Comparison of ENCODE assay signal across 8 mouse cellular contexts in the genomic region with DNA sequence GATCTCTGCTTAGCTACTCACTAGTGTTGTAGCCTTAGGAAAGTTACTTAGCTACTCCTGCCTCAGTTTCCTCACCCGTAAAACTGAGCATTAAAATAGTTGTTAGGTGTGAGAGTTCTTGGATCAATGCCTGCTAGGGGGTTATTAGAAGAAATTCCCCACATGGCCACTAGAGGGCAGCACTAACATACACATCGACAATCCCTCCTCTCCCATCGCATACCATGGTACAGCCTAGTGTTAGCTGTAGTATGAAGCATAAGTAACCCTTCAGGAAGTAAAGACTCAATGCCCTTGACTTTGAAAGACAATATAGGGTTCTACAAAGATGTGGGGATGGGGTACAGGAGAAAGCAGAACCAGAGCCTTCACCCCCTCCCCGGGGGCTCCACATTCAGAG. TPM values are rescaled to one million over a fixed set of nuclear protein-coding genes. Genes with fewer than 3 reads are reported as not detected.
DNase-seq lines count a peak whose midpoint lies in the region; ATAC-seq and TF ChIP-seq lines count a peak whose summit lies in the region.
"Had no signal": no experiment of that assay in that cellular context is flagged by ENCODE, and none has a peak within 500 bp of the region (broad histone marks: within the 10 kb centered on the region; RNA-seq: fewer than 3 reads in every experiment).

No protein-coding gene starts in this region.

- no peak overlapping the region for H3K9ac ChIP-seq in forebrain, postnatal 0 days

- H3K4me1 ChIP-seq in cerebellum, adult 2 months (ENCODE audit: control insufficient read depth, insufficient read depth, low read length) = no peaks in the 10 kb centered on the region
- H3K4me1 ChIP-seq in forebrain, postnatal 0 days (ENCODE audit: insufficient read depth) = no peaks in the 10 kb centered on the region

- no peak overlapping the region for H3K4me2 ChIP-seq in forebrain, postnatal 0 days (ENCODE audit: low read depth)

- ATAC-seq in forebrain, postnatal 0 days = peak; percentile 79
- ATAC-seq in megakaryocyte progenitor cell, adult 5-6 weeks (replicated peaks; ENCODE audit: poor library complexity) = peak; percentile 80

- DNase-seq in 416B (ENCODE audit: low read depth) = peak; percentile 82
- peak; percentile 88 for DNase-seq in CD4-positive, CD25-positive, alpha-beta regulatory T cell, adult 2 months (ENCODE audit: low read depth, low spot score)
- peak; percentile 22 to 31 for DNase-seq in cerebellum, adult 2 months
- DNase-seq in forebrain, postnatal 0 days = peak; percentile 87
- peak; percentile 72 for DNase-seq in layer of hippocampus, adult 11-12 months (ENCODE audit: low spot score)
- DNase-seq in spleen, postnatal 4 days (ENCODE audit: low spot score in 2 of 2) = peak; percentile 58 to 78

- TF ChIP-seq POLR2A in cerebellum, adult 2 months (IDR thresholded peaks at IDR 0.05; ENCODE audit: borderline replicate concordance, insufficient read depth, low read length) = no peak

- H3K9me3 ChIP-seq in forebrain, postnatal 0 days (ENCODE audit: low read length) = no peaks in the 10 kb centered on the region

- H3K27me3 ChIP-seq in cerebellum, adult 2 months (ENCODE audit: control insufficient read depth, insufficient read depth, low read length) = no peaks in the 10 kb centered on the region
- no peaks in the 10 kb centered on the region for H3K27me3 ChIP-seq in forebrain, postnatal 0 days (ENCODE audit: insufficient read depth, low read length)

- no peak overlapping the region for H3K27ac ChIP-seq in cerebellum, adult 2 months (ENCODE audit: insufficient read depth, low read length)
- H3K27ac ChIP-seq in forebrain, postnatal 0 days (ENCODE audit: low read depth, low read length) = no peak overlapping the region

- H3K36me3 ChIP-seq in forebrain, postnatal 0 days (ENCODE audit: insufficient read depth) = no peaks in the 10 kb centered on the region

- H3K4me3 ChIP-seq in cerebellum, adult 2 months (replicated peaks; ENCODE audit: insufficient read depth, low read depth, low read length) = no peak overlapping the region
- H3K4me3 ChIP-seq in forebrain, postnatal 0 days (ENCODE audit: low read depth, low read length) = no peak overlapping the region

- peak; percentile 79; the same call in 1 of the 2 replicates for TF ChIP-seq CTCF in cerebellum, adult 2 months (IDR thresholded peaks at IDR 0.05; ENCODE audit: borderline replicate concordance, insufficient read depth, low read depth, low read length)
- peak; percentile 96 for TF ChIP-seq CTCF in forebrain, postnatal 0 days (IDR thresholded peaks at IDR 0.05; ENCODE audit: low read depth)

- WGBS in cerebellum, adult 2 months = 24% methylated on average over 4 of the region's 4 CpGs
- WGBS in forebrain, postnatal 0 days = 33% methylated on average over 4 of the region's 4 CpGs

RNA-seq across cellular contexts. Expression of a gene that starts 1.7 kb away (rescaled TPM):
- polyA plus RNA-seq in cerebellum, adult 2 months (2012; rRNA removed) = 1.7 and 2.2 TPM in 2 replicates
- 0.29 TPM in 1 of 2 replicates, not detected in the other for total RNA-seq in forebrain, postnatal 0 days (2014; rRNA removed)
- 0.08 and 0.12 TPM in 2 replicates for polyA plus RNA-seq in forebrain, postnatal 0 days (2015; fragmentation: Nextera tagmentation; extraction: Ambion mirVana)
- total RNA-seq in megakaryocyte progenitor cell, adult 5-6 weeks (2015) = 0.12 and 0.17 TPM in 2 replicates
- total RNA-seq in megakaryocyte progenitor cell, adult 5-6 weeks (2017) = not detected in 2 replicates
- polyA plus RNA-seq: heart, embryonic 14.5 days had no signal

RNA-seq across cellular contexts. Expression of a gene that starts 55.5 kb away (rescaled TPM):
- polyA plus RNA-seq in cerebellum, adult 2 months (2012; rRNA removed) = 119 and 125 TPM in 2 replicates
- 68.2 and 79.7 TPM in 2 replicates for total RNA-seq in forebrain, postnatal 0 days (2014; rRNA removed)
- 60.7 and 63.4 TPM in 2 replicates for polyA plus RNA-seq in forebrain, postnatal 0 days (2015; fragmentation: Nextera tagmentation; extraction: Ambion mirVana)
- 78.2 and 89.9 TPM in 2 replicates for total RNA-seq in megakaryocyte progenitor cell, adult 5-6 weeks (2015)
- 83.3 and 99.5 TPM in 2 replicates for total RNA-seq in megakaryocyte progenitor cell, adult 5-6 weeks (2017)

Comparison
In these comparisons a context has a peak if more than half of its experiments do, and no peak if none do; other contexts are left out.
1. DNase-seq: peak in every context shown above with its lines; median percentile 88 in CD4-positive, CD25-positive, alpha-beta regulatory T cell, adult 2 months; 87 in forebrain, postnatal 0 days; 82 in 416B; 72 in layer of hippocampus, adult 11-12 months; 68 in spleen, postnatal 4 days; 26 in cerebellum, adult 2 months.